Mouse (Mus musculus) megakaryocyte, embryonic 14.5 days (primary cell): ENCODE data around the gene BC049352.

ENCODE experiments used
- FLI1 ChIP-seq: IDR thresholded peaks from 2 replicates; pipeline ENCODE4 v1.6.1; 2012; ENCODE audit warnings: low read length, inconsistent platforms, mixed read lengths
- GATA1 ChIP-seq: IDR thresholded peaks from 3 replicates; pipeline ENCODE4 v1.6.1; 2012; ENCODE audit warnings: mixed read lengths, low read length, inconsistent platforms, borderline replicate concordance

DNA sequence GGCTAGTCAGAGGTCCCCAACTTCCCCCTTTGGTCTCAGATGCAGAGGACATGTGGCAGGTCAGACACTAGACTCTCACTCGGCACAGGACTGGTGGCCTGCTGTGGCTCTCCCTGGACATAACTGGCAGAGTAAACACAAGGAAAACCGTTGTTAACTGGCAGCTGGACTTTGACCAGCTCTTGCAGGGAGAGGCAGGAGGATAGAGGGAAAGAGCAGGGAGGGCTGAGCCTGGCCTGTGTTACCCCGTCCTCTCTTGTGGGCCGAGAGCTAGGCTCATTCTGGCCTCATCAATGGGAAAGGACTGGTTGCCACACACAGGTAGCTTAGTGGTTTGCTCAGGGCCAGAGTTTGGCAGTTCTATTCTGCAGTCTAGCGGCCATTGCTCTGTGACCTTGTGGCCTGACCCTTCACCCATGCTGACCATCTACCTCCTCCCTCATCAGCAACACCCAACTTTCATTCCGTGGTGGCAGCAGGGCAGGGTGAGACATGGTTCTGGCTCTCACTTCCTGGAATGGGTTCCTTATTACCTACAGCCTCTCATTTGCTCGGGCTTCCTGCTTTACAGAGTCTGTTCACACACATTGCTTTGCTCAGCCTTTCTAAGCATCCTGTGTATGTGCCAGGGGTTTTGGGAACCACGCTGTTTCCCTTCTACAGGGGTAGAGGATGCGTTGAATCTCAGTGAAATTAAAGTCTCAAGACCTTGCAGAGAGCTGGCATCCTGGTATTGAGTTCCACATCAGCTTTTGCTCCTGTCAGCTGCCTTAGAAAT, 20.4 kb downstream of the BC049352 start:
- TF ChIP-seq GATA1, result no peak
- TF ChIP-seq FLI1, result no peak
